Mouse (Mus musculus) liver, postnatal 0 days (tissue): ENCODE measurements around the gene Megf9.

Experiments used
- CTCF ChIP-seq: sonication (generic); IDR thresholded peaks from 2 replicates; pipeline ENCODE4 v1.5.1; 2016; ENCODE audit warnings: antibody characterized with exemption, low read depth
- EP300 ChIP-seq: IDR thresholded peaks from 2 replicates; pipeline ENCODE4 v1.6.1; 2016; ENCODE audit warnings: antibody characterized with exemption, low read depth, mild to moderate bottlenecking

GRCm38 (mm10) chr4:70471398-70471797, 63.4 kb downstream of the Megf9 start:
- TF ChIP-seq CTCF (no peak), EP300 (no peak)
